In the genomic region with DNA sequence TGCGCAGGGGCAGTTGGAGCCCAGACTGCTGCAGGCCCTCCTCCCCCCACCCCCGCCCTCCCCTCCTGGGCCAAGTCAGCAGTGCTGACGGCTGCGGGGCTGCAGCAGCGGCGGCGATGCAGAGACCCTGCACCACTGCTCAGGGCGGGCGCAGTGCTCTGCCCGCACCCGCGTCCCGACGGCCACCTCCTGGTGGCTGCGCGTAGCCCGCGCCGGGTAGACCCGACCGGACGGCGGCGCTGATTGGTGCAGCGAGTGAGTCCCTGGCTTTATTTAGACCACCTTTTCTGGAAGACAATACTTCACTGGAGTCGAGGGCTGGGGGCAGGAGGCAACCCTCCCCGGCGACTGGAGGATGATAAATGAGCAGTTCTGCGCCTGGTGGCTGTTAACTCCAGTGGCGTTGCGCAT, we compare ENCODE assay signal across 8 mouse cellular contexts. TPM values are rescaled to one million over a fixed set of nuclear protein-coding genes. Genes with fewer than 3 reads are reported as not detected.
A peak's percentile ranks its signal among the peaks of the same experiment; 100 is the strongest.
DNase-seq lines count a peak whose midpoint lies in the region; ATAC-seq and TF ChIP-seq lines count a peak whose summit lies in the region.

No protein-coding gene starts in this region.

- TF ChIP-seq CTCF in forebrain, postnatal 0 days (IDR thresholded peaks at IDR 0.05; ENCODE audit: low read depth), result peak; percentile 30

- peaks cover 76% of the 10 kb centered on the region for H3K27me3 ChIP-seq in heart, embryonic 10.5 days (ENCODE audit: insufficient read depth, poor library complexity, severe bottlenecking)
- peaks cover 66% of the 10 kb centered on the region for H3K27me3 ChIP-seq in forebrain, postnatal 0 days (ENCODE audit: insufficient read depth, low read length)
- peaks cover 85% of the 10 kb centered on the region for H3K27me3 ChIP-seq in liver, embryonic 12.5 days (replicated peaks)

- peak overlapping the region; percentile 48 for H3K4me3 ChIP-seq in heart, embryonic 10.5 days
- H3K4me3 ChIP-seq in forebrain, postnatal 0 days (ENCODE audit: low read depth, low read length), result peak overlapping the region; percentile 16; the same call in 1 of the 2 replicates
- H3K4me3 ChIP-seq in liver, embryonic 12.5 days, result 0 out of 2 replicates have a peak overlapping the region, but pooled peaks have one; percentile 8

- H3K9me3 ChIP-seq in heart, embryonic 10.5 days, result no peaks in the 10 kb centered on the region
- H3K9me3 ChIP-seq in forebrain, postnatal 0 days (ENCODE audit: low read length), result no peaks in the 10 kb centered on the region
- H3K9me3 ChIP-seq in liver, embryonic 12.5 days (replicated peaks), result no peaks in the 10 kb centered on the region

- H3K4me1 ChIP-seq in heart, embryonic 10.5 days, result peaks cover 34% of the 10 kb centered on the region
- H3K4me1 ChIP-seq in forebrain, postnatal 0 days (ENCODE audit: insufficient read depth), result peaks cover 14% of the 10 kb centered on the region
- peaks cover 14% of the 10 kb centered on the region for H3K4me1 ChIP-seq in liver, embryonic 12.5 days

- peak overlapping the region; percentile 37 for H3K4me2 ChIP-seq in forebrain, postnatal 0 days (ENCODE audit: low read depth)
- H3K4me2 ChIP-seq in liver, embryonic 12.5 days, result 0 out of 2 replicates have a peak overlapping the region, but pooled peaks have one; percentile 19

- intact Hi-C loops in heart, postnatal 25 days (cut with DNase I), result no loop called here

- 2% methylated on average over 31 of the region's 31 CpGs for WGBS in heart, embryonic 10.5 days
- 3% methylated on average over 31 of the region's 31 CpGs for WGBS in forebrain, postnatal 0 days
- 4% methylated on average over 31 of the region's 31 CpGs for WGBS in liver, embryonic 12.5 days (ENCODE audit: insufficient replicate concordance)

- H3K9ac ChIP-seq in forebrain, postnatal 0 days, result no peak overlapping the region
- no peak overlapping the region for H3K9ac ChIP-seq in liver, embryonic 12.5 days

- ATAC-seq in forebrain, postnatal 0 days, result peak; percentile 36
- no peak for ATAC-seq in liver, embryonic 12.5 days

- DNase-seq in heart, embryonic 10.5 days (ENCODE audit: low spot score), result no peak
- DNase-seq in heart, postnatal 25 days (ENCODE audit: low spot score), result no peak
- DNase-seq in cerebellum, adult 9-11 months, result peak; percentile 52
- no peak for DNase-seq in forebrain, postnatal 0 days
- DNase-seq in Muller cell, postnatal 12 days (ENCODE audit: inconsistent ontology term), result no peak
- no peak for DNase-seq in urinary bladder, postnatal 10 days (ENCODE audit: low spot score)
- no peak for DNase-seq in thymus, postnatal 36 days

- H3K36me3 ChIP-seq in heart, embryonic 10.5 days, result no peaks in the 10 kb centered on the region
- H3K36me3 ChIP-seq in forebrain, postnatal 0 days (ENCODE audit: insufficient read depth), result no peaks in the 10 kb centered on the region
- no peaks in the 10 kb centered on the region for H3K36me3 ChIP-seq in liver, embryonic 12.5 days

- H3K27ac ChIP-seq in heart, embryonic 10.5 days, result peak overlapping the region; percentile 13; the same call in 1 of the 2 replicates
- H3K27ac ChIP-seq in forebrain, postnatal 0 days (ENCODE audit: low read depth, low read length), result no peak overlapping the region
- no peak overlapping the region for H3K27ac ChIP-seq in liver, embryonic 12.5 days

RNA-seq across cellular contexts. Expression of a gene that starts 24.4 kb away (rescaled TPM):
- 5.8 and 9.0 TPM in 2 replicates for polyA plus RNA-seq in heart, embryonic 10.5 days (2016; fragmentation: Nextera tagmentation; extraction: Ambion mirVana)
- 10 to 100 TPM; 39.8 to 45.4 TPM for total RNA-seq in heart, postnatal 25 days (2021)
- total RNA-seq in forebrain, postnatal 0 days (2014; rRNA removed), result 6.5 and 8.4 TPM in 2 replicates
- polyA plus RNA-seq in forebrain, postnatal 0 days (2015; fragmentation: Nextera tagmentation; extraction: Ambion mirVana), result 1.7 and 3.1 TPM in 2 replicates
- polyA plus RNA-seq in liver, embryonic 12.5 days (2016; fragmentation: Nextera tagmentation; extraction: Ambion mirVana), result 8.8 and 9.0 TPM in 2 replicates

RNA-seq across cellular contexts. Expression of a gene that starts 53.9 kb away (rescaled TPM):
- 0.85 and 2.0 TPM in 2 replicates for polyA plus RNA-seq in heart, embryonic 10.5 days (2016; fragmentation: Nextera tagmentation; extraction: Ambion mirVana)
- 10 to 100 TPM; 34.8 to 37.8 TPM for total RNA-seq in heart, postnatal 25 days (2021)
- total RNA-seq in forebrain, postnatal 0 days (2014; rRNA removed), result 1.3 and 1.8 TPM in 2 replicates
- 0.31 TPM in 2 replicates for polyA plus RNA-seq in forebrain, postnatal 0 days (2015; fragmentation: Nextera tagmentation; extraction: Ambion mirVana)
- 0.18 and 0.37 TPM in 2 replicates for polyA plus RNA-seq in liver, embryonic 12.5 days (2016; fragmentation: Nextera tagmentation; extraction: Ambion mirVana)
